Mouse (Mus musculus) adrenal gland, postnatal 4 days (tissue): ENCODE measurements around the gene Bex3. TPM values are rescaled to one million over a fixed set of nuclear protein-coding genes. Genes with fewer than 3 reads are reported as not detected.

Experiments
- DNase-seq, 2 experiments: peaks; one replicate each; pipeline ENCODE4 v3.0.0; 2021 to 2022; ENCODE audit warnings: low spot score in 2 of 2, mixed read lengths in 2 of 2
- total RNA-seq, 2 experiments: library from RNA; stranded (reverse); gene quantifications; 2 replicates each; pipeline ENCODE4 v1.2.3; 2021

Bex3 gene
- total RNA-seq, 2 experiments from 2014 or later: 287 to 301 TPM

GRCm38 (mm10) chrX:136306196-136306595, 36.1 kb downstream of the Bex3 start:
- no peak for DNase-seq

GRCm38 (mm10) chrX:136313303-136313702, 43.2 kb downstream of the Bex3 start:
- DNase-seq: no peak

- no peak for DNase-seq
Observed at GRCm38 (mm10) chrX:136313792-136314564, 43.9 kb downstream of the Bex3 start.

GRCm38 (mm10) chrX:136319953-136320352, 49.9 kb downstream of the Bex3 start:
- no peak for DNase-seq

Other genes starting within 250 kb of the Bex3 start
- gene Arxes1, start 236.9 kb upstream of the Bex3 start, total RNA-seq: 10 to 100 TPM; 17.9 to 25.6 TPM
- gene Bex2, start 202.0 kb upstream of the Bex3 start, total RNA-seq: 10 to 100 TPM; 71.6 to 73.9 TPM
- under 1 TPM in 1 of 2 experiments, not detected in 1; 0.20 TPM for gene Nxf3, start 185.0 kb upstream of the Bex3 start, total RNA-seq
- gene Bex4, start 131.3 kb upstream of the Bex3 start, total RNA-seq: 10 to 100 TPM; 24.0 to 27.6 TPM
- gene Tceal8, start 97.9 kb upstream of the Bex3 start, total RNA-seq: 10 to 100 TPM; 66.7 to 82.4 TPM
- 1 to 10 TPM; 6.8 to 7.7 TPM for gene Tceal5, start 66.4 kb upstream of the Bex3 start, total RNA-seq
- 10 to 100 TPM in 1 of 2 experiments, 1 to 10 TPM in 1; 7.6 to 42.3 TPM for gene Tceal7, start 55.5 kb upstream of the Bex3 start, total RNA-seq
- 10 to 100 TPM; 37.1 to 39.0 TPM for gene Bex1, start 54.7 kb upstream of the Bex3 start, total RNA-seq
- gene Tceal9, start 25.2 kb upstream of the Bex3 start, total RNA-seq: 100 to 1,000 TPM; 489 to 570 TPM
- not detected for gene Kir3dl1, start 247.7 kb downstream of the Bex3 start, total RNA-seq